Mouse (Mus musculus) heart, embryonic 15.5 days (tissue): Measurements from ENCODE around the gene Sorl1. TPM values are rescaled to one million over a fixed set of nuclear protein-coding genes. Genes with fewer than 3 reads are reported as not detected.

Experiments used
- ATAC-seq: fragments of 200-750 bp; cut with Nextera tagmentation; replicated peaks from 2 replicates; pipeline ENCODE4 v1.8.0; 2017; ENCODE audit warnings: low read depth, moderate TSS enrichment; ENCODE audit not compliant: insufficient number of reproducible peaks, insufficient read depth, low FRiP score
- H3K27ac ChIP-seq: fragments of 300-500 bp; sonication (generic); 2 replicates; pipeline ENCODE4 v1.5.1; 2015; ENCODE audit warnings: mild to moderate bottlenecking, inconsistent platforms
- H3K27me3 ChIP-seq: fragments of 300-500 bp; sonication (generic); 2 replicates; pipeline ENCODE4 v1.6.1; 2015; ENCODE audit warnings: inconsistent platforms
- H3K36me3 ChIP-seq: fragments of 300-500 bp; sonication (generic); 2 replicates; pipeline ENCODE4 v1.6.1; 2015; ENCODE audit warnings: mild to moderate bottlenecking, inconsistent platforms
- H3K4me1 ChIP-seq: fragments of 300-500 bp; sonication (generic); replicated peaks from 2 replicates; pipeline ENCODE4 v1.6.1; 2015; ENCODE audit warnings: inconsistent platforms
- H3K4me2 ChIP-seq: fragments of 300-500 bp; sonication (generic); 2 replicates; pipeline ENCODE4 v1.6.1; 2015; ENCODE audit warnings: inconsistent platforms, mild to moderate bottlenecking, moderate library complexity
- H3K4me3 ChIP-seq: fragments of 300-500 bp; sonication (generic); 2 replicates; pipeline ENCODE4 v1.5.1; 2015; ENCODE audit warnings: mild to moderate bottlenecking, inconsistent platforms
- H3K9ac ChIP-seq: fragments of 300-500 bp; sonication (generic); 2 replicates; pipeline ENCODE4 v1.6.1; 2015; ENCODE audit warnings: mild to moderate bottlenecking, inconsistent platforms
- H3K9me3 ChIP-seq: fragments of 300-500 bp; sonication (generic); replicated peaks from 2 replicates; pipeline ENCODE4 v1.6.1; 2016; ENCODE audit warnings: inconsistent platforms
- WGBS: fragments of 180-500 bp; shearing (Covaris S2); methylation state at CpG from one replicate; pipeline ENCODE4 v1.1.7; 2015; ENCODE audit warnings: mixed read lengths; 5-methylcytosine and 5-hydroxymethylcytosine counted together
- polyA plus RNA-seq: library from polyadenylated mRNA; unstranded; fragments of >200 nt; fragmentation: Nextera tagmentation; extraction: Ambion mirVana; gene quantifications from 2 replicates; pipeline ENCODE4 v1.2.1, GENCODE M21; 2015

Sorl1 gene
- polyA plus RNA-seq, 1 experiment from 2014 or later = 2.3 TPM

- H3K4me3 ChIP-seq = no peak overlapping the region
- 79% methylated on average over 4 of the region's 4 CpGs for WGBS
- no peak overlapping the region for H3K27ac ChIP-seq
- H3K9ac ChIP-seq = no peak overlapping the region
- no peaks in the 10 kb centered on the region for H3K27me3 ChIP-seq
- H3K36me3 ChIP-seq = no peaks in the 10 kb centered on the region
- H3K9me3 ChIP-seq = no peaks in the 10 kb centered on the region
- no peak overlapping the region for H3K4me2 ChIP-seq
- H3K4me1 ChIP-seq = no peaks in the 10 kb centered on the region
- no peak for ATAC-seq
Measured at GRCm38 (mm10) chr9:42148036-42148435, 23.9 kb upstream of the Sorl1 start.

GRCm38 (mm10) chr9:42146463-42146862 is 22.4 kb upstream of the Sorl1 start:
- no peaks in the 10 kb centered on the region for H3K36me3 ChIP-seq
- H3K4me2 ChIP-seq = no peak overlapping the region
- H3K27ac ChIP-seq = no peak overlapping the region
- 84% methylated on average over 2 of the region's 2 CpGs for WGBS
- no peak overlapping the region for H3K4me3 ChIP-seq
- no peaks in the 10 kb centered on the region for H3K4me1 ChIP-seq
- no peak overlapping the region for H3K9ac ChIP-seq
- H3K27me3 ChIP-seq = no peaks in the 10 kb centered on the region
- ATAC-seq = no peak
- H3K9me3 ChIP-seq = no peaks in the 10 kb centered on the region

GRCm38 (mm10) chr9:42141549-42142210 is 17.6 kb upstream of the Sorl1 start:
- ATAC-seq = no peak
- H3K4me1 ChIP-seq = no peaks in the 10 kb centered on the region
- no peaks in the 10 kb centered on the region for H3K36me3 ChIP-seq
- H3K9ac ChIP-seq = no peak overlapping the region
- no peaks in the 10 kb centered on the region for H3K27me3 ChIP-seq
- H3K9me3 ChIP-seq = no peaks in the 10 kb centered on the region
- no peak overlapping the region for H3K27ac ChIP-seq
- H3K4me2 ChIP-seq = no peak overlapping the region
- WGBS = 69% methylated on average over 6 of the region's 6 CpGs
- no peak overlapping the region for H3K4me3 ChIP-seq

GRCm38 (mm10) chr9:42138248-42138858 is 14.3 kb upstream of the Sorl1 start:
- Histone ChIP-seq H3K27me3 (no peaks in the 10 kb centered on the region), H3K9ac (no peak overlapping the region), H3K4me1 (no peaks in the 10 kb centered on the region), H3K4me2 (no peak overlapping the region), H3K36me3 (no peaks in the 10 kb centered on the region), H3K27ac (no peak overlapping the region), H3K4me3 (no peak overlapping the region), H3K9me3 (no peaks in the 10 kb centered on the region)
- no peak for ATAC-seq
- 59% methylated on average over 4 of the region's 4 CpGs for WGBS

GRCm38 (mm10) chr9:42137578-42137977 is 13.5 kb upstream of the Sorl1 start:
- ATAC-seq = no peak
- WGBS = 71% methylated on average over 5 of the region's 5 CpGs
- Histone ChIP-seq H3K9ac (no peak overlapping the region), H3K4me3 (no peak overlapping the region), H3K27me3 (no peaks in the 10 kb centered on the region), H3K9me3 (no peaks in the 10 kb centered on the region), H3K4me1 (no peaks in the 10 kb centered on the region), H3K4me2 (no peak overlapping the region), H3K27ac (no peak overlapping the region), H3K36me3 (no peaks in the 10 kb centered on the region)

GRCm38 (mm10) chr9:42130793-42131760 is 7.0 kb upstream of the Sorl1 start:
- 75% methylated on average over 13 of the region's 13 CpGs for WGBS
- no peaks in the 10 kb centered on the region for H3K9me3 ChIP-seq

GRCm38 (mm10) chr9:42127983-42128382 is 3.9 kb upstream of the Sorl1 start:
- H3K9ac ChIP-seq = no peak overlapping the region
- H3K9me3 ChIP-seq = no peaks in the 10 kb centered on the region
- H3K27me3 ChIP-seq = peaks cover 21% of the 10 kb centered on the region
- ATAC-seq = no peak
- peaks cover 12% of the 10 kb centered on the region for H3K4me1 ChIP-seq
- no peak overlapping the region for H3K4me2 ChIP-seq
- H3K4me3 ChIP-seq = no peak overlapping the region
- H3K27ac ChIP-seq = no peak overlapping the region
- WGBS = 67% methylated on average over 5 of the region's 5 CpGs
- H3K36me3 ChIP-seq = no peaks in the 10 kb centered on the region

More at GRCm38 (mm10) chr9:42130793-42131760, 7.0 kb upstream of the Sorl1 start:
- Histone ChIP-seq H3K9ac (no peak overlapping the region), H3K27ac (no peak overlapping the region), H3K4me2 (no peak overlapping the region), H3K27me3 (peaks cover 4% of the 10 kb centered on the region; the same call in 1 of the 2 replicates), H3K4me1 (no peaks in the 10 kb centered on the region), H3K36me3 (no peaks in the 10 kb centered on the region), H3K4me3 (no peak overlapping the region)
- no peak for ATAC-seq

- Histone ChIP-seq H3K4me2 (no peak overlapping the region), H3K9me3 (no peaks in the 10 kb centered on the region), H3K27ac (no peak overlapping the region), H3K36me3 (no peaks in the 10 kb centered on the region), H3K4me1 (peaks cover 12% of the 10 kb centered on the region), H3K9ac (no peak overlapping the region), H3K4me3 (no peak overlapping the region), H3K27me3 (peaks cover 29% of the 10 kb centered on the region)
- 70% methylated on average over 9 of the region's 9 CpGs for WGBS
- ATAC-seq = no peak
Measured at GRCm38 (mm10) chr9:42125262-42125982, 1.3 kb upstream of the Sorl1 start.

GRCm38 (mm10) chr9:42123204-42123603 is 893 bp downstream of the Sorl1 start:
- H3K27ac ChIP-seq = no peak overlapping the region

GRCm38 (mm10) chr9:42122441-42122840 is 1.7 kb downstream of the Sorl1 start:
- no peaks in the 10 kb centered on the region for H3K9me3 ChIP-seq
- no peak overlapping the region for H3K27ac ChIP-seq
- no peak overlapping the region; the same call in 1 of the 2 replicates for H3K4me2 ChIP-seq
- WGBS = 83% methylated on average over 6 of the region's 6 CpGs
- H3K36me3 ChIP-seq = no peaks in the 10 kb centered on the region
- peaks cover 12% of the 10 kb centered on the region for H3K4me1 ChIP-seq
- H3K4me3 ChIP-seq = no peak overlapping the region; the same call in 1 of the 2 replicates
- ATAC-seq = no peak
- no peak overlapping the region for H3K9ac ChIP-seq
- H3K27me3 ChIP-seq = peaks cover 29% of the 10 kb centered on the region

More at GRCm38 (mm10) chr9:42123204-42123603, 893 bp downstream of the Sorl1 start:
- no peaks in the 10 kb centered on the region for H3K9me3 ChIP-seq
- peaks cover 12% of the 10 kb centered on the region for H3K4me1 ChIP-seq
- peak overlapping the region; percentile 72 for H3K4me3 ChIP-seq
- H3K9ac ChIP-seq = peak overlapping the region; percentile 67
- 32% methylated on average over 11 of the region's 11 CpGs for WGBS
- peak overlapping the region; percentile 90 for H3K4me2 ChIP-seq
- no peak for ATAC-seq
- H3K27me3 ChIP-seq = peaks cover 29% of the 10 kb centered on the region
- H3K36me3 ChIP-seq = no peaks in the 10 kb centered on the region
